Mouse (Mus musculus) gastrocnemius, postnatal 25 days (tissue): ENCODE measurements around the gene Olfr1340. TPM values are rescaled to one million over a fixed set of nuclear protein-coding genes. Genes with fewer than 3 reads are reported as not detected.

Source experiments
- DNase-seq: peaks from one replicate; pipeline ENCODE4 v3.0.0; 2022
- long read RNA-seq, 2 experiments: library from polyadenylated mRNA; stranded (forward); transcript quantifications; one replicate each; pipeline ENCODE4 v2.0.0; 2021
- total RNA-seq, 2 experiments: library from RNA; stranded (reverse); gene quantifications; 1 replicate in 1 of 2; 2 replicates in 1 of 2; pipeline ENCODE4 v1.2.3; 2021

Gene Olfr1340
- total RNA-seq, result not detected
- long read RNA-seq, experiment 1, result 0 reads
- long read RNA-seq, experiment 2, result 0 reads

GRCm38 (mm10) chr4:118719838-118720237 lies at the start of gene Olfr1340:
Gene Olfr1340, plus strand, starts transcription at chr4:118720138.
- no peak for DNase-seq

DNA sequence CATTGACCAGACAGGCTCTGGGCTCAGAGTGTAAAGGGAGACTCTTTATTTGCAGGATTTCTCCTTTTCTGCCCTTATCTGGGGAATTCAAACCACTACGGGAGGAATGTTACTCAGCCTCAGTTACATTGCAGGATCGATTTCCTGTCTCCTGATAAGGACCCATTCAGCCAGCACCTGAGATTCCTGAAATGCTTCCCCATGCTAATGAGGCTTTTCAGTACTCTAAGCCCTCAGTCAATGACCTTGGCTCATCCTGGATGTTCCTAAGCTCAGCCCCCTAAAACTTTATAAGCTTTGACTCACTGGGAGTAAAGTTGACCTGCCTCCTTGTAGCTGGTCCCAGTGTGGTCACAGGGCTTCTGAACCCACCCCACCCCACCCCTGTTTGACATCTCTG lies 32.9 kb upstream of the Olfr1340 start:
- DNase-seq, result no peak

GRCm38 (mm10) chr4:118692412-118692973 lies 27.4 kb upstream of the Olfr1340 start, which contains the start of gene Olfr1342:
Gene Olfr1342, minus strand, starts transcription at chr4:118692756.
- DNase-seq, result no peak

DNA sequence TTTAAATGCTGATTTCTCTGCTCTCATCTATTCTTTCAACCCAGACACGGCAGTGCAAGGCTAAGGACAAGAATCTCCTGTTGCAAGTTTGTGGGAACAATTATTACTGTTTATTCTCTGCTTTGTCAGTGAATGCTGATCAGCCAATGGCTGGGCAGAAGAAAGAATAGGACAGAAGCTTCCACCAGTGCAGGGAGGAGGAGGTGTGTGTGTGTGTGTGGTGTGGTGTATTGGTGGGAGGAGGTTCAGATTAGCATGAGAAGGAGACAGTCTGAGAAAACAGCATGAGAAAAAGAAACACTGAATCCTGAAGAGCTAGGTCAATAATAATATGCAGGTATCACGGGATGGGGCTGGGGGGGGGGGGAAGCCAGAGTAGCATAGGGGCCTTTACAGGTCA lies 26.1 kb upstream of the Olfr1340 start:
- DNase-seq, result no peak

- no peak for DNase-seq
Observed at GRCm38 (mm10) chr4:118703223-118703622, 16.7 kb upstream of the Olfr1340 start, which contains the start of gene Olfr1341. Gene Olfr1341, plus strand, starts transcription at chr4:118703523.

GRCm38 (mm10) chr4:118708086-118708485 lies 11.9 kb upstream of the Olfr1340 start:
- no peak for DNase-seq

DNA sequence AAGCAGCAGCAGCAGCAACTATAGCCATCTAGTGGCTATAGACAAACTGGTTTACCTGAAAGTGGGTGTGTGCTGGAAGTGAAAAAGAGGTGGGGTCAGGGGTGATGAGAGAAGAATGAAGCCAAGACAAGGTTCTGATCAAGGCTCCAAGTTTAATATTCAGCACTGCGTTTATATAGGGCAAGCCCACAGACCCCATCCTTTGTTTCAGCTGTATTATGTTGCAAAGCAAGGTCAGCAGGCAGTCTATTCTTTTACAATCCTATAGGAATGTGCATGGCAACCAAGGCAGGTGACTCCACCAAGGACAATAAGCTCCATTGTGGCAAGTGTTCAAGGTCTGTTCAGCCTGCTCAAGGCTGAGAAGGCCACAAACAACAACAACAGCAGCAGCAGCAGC lies 8.3 kb upstream of the Olfr1340 start:
- no peak for DNase-seq

DNA sequence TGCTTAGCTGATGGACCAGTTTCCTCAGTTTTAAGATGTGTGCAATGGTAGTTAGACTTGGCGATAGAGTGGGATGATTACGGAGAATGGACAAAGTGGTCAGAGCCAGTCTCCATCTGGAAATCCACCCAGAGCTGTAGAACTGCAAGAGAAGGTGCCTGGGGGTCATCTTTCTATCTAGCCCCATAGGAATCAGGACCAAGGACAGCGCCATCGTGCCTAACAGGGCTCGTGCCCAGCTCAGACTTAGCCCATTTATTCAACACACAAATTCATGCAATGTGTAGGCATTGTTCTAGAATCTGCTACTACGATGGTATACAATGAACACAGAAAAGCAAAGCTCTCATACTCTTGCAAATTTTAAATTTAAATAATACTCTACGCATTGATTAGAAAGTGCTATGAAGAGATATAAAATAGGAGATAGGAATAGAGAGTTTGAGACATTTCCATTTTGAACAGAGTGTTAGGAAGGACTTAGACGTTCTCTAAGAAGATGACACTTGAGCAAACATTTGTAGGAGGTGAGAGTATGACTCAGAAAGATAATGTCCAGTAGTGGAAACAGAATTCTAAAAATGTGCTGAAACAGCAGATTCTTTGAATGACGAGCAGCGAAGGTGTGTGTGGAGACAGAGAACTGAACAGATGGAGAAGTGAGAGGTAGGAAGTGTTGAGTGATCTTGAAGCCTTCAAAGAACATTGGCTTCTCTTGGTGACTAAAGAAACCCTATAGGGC lies 2.0 kb downstream of the Olfr1340 start:
- no peak for DNase-seq

GRCm38 (mm10) chr4:118731875-118732274 lies 11.9 kb downstream of the Olfr1340 start, which contains the start of gene Olfr1339:
Gene Olfr1339, plus strand, starts transcription at chr4:118732175.
- no peak for DNase-seq

DNA sequence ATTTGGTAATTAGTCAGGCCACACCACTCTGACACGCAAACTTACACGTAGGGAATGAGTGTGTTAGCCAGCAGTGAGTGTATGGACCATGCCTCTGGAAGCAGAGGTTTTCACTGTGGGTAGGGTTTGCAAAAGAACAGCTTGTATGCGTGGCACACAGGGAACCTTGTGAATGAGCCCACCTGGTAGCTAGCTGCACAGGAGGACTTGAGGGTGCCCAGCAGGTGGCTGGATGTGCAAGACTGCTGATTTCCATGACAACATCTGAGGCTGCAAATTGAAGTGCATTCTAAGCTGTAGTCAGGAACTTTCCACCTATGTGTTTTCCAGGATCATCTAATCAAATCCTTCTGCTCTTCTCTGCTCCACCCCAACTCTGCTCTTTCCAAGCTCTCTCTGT lies 19.6 kb downstream of the Olfr1340 start:
- DNase-seq, result no peak

GRCm38 (mm10) chr4:118740988-118741698 lies 21.2 kb downstream of the Olfr1340 start:
- DNase-seq, result no peak

- DNase-seq, result no peak
Observed at GRCm38 (mm10) chr4:118741881-118742280, 21.9 kb downstream of the Olfr1340 start.

DNA sequence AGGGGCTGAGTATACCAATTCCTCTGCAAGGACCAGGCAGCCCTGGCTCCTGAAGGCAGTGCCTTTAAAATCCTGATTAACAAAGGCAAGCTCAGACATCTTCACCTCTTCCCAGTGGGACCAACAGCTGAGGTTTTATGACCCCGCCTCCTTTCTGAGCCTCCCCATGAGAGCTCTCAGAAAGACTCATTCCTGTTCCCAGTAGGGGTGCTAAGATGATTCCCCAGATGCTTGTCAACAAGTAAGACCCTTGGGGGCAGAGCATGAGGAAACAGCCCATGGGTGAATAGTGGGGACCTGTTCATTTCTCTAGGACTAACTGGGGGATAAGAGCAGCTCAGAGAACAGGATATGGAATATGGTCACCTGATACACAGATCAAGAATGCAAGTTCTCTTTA lies 38.7 kb downstream of the Olfr1340 start, which contains the start of gene Olfr1338:
Gene Olfr1338 (minus strand): TSS at position 101 of the 400 bp plus-strand sequence.
- DNase-seq, result no peak

Other genes with a start within 250 kb of the Olfr1340 start
- gene Tie1, start 230.1 kb upstream of the Olfr1340 start, total RNA-seq, result 10 to 100 TPM; 15.8 to 20.1 TPM
- not detected for gene 2610528J11Rik, start 193.1 kb upstream of the Olfr1340 start, total RNA-seq
- gene Tmem125, start 176.1 kb upstream of the Olfr1340 start, total RNA-seq, result not detected
- gene Cfap57, start 99.4 kb upstream of the Olfr1340 start, total RNA-seq, result not detected
- gene Ebna1bp2, start 99.3 kb upstream of the Olfr1340 start, total RNA-seq, result 10 to 100 TPM; 25.1 to 26.9 TPM
- gene Olfr62, start 61.2 kb upstream of the Olfr1340 start, total RNA-seq, result not detected
- gene Olfr1342, start 27.4 kb upstream of the Olfr1340 start, total RNA-seq, result not detected
- gene Olfr1341, start 16.6 kb upstream of the Olfr1340 start, total RNA-seq, result not detected
- not detected for gene Olfr1339, start 12.0 kb downstream of the Olfr1340 start, total RNA-seq
- gene Olfr1338, start 38.6 kb downstream of the Olfr1340 start, total RNA-seq, result not detected
- gene Olfr1337, start 62.4 kb downstream of the Olfr1340 start, total RNA-seq, result not detected
- not detected for gene Olfr1335, start 89.8 kb downstream of the Olfr1340 start, total RNA-seq
- gene Olfr1333, start 116.1 kb downstream of the Olfr1340 start, total RNA-seq, result not detected
- not detected for gene Olfr1331, start 144.5 kb downstream of the Olfr1340 start, total RNA-seq
- not detected for gene Olfr1330, start 168.5 kb downstream of the Olfr1340 start, total RNA-seq
- gene Olfr1329, start 197.3 kb downstream of the Olfr1340 start, total RNA-seq, result not detected
- not detected for gene Olfr1328, start 218.5 kb downstream of the Olfr1340 start, total RNA-seq
- gene Lao1, start 241.4 kb downstream of the Olfr1340 start, total RNA-seq, result under 1 TPM; 0.38 to 0.88 TPM